Comparison of ENCODE assay signal across 8 mouse cellular contexts in the genomic region with DNA sequence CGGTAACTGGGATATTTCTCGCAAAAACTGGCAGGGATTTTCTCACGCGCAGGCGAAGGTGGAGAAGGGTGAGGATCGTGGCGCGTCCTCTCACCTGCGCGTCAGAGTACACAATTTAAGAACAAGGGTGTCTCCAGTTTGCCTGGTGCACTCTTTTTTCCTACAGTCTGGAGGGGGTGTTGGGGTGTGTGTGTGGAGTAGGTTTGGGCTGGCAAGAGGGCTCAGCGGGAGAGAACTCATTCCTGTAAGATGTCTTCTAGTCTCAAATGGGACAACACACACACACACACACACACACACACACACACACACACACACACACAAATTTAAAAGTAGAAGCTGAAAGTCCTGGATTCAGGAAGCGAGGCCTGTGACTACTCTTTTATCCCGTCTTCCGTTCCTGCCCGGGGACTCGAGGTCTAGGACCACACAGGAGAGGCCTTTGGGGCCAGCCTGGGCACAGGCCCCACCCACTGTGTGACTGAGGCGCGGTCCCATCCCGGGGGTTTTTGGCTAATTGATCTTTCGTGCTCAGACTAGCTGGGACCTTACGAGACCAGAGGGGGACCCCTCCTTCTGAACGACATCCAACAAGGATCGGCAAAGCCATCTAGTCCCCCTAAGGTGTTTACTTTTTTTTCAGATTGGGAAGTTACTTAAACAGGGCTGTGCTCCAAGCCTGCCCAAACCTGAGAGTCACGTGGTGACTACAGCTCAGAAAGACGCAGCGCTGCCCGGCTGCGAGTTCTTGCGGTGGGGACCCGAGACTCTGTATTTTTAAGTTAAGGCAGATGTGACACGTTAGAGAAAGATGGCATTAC. TPM values are rescaled to one million over a fixed set of nuclear protein-coding genes. Genes with fewer than 3 reads are reported as not detected.
DNase-seq lines count a peak whose midpoint lies in the region; ATAC-seq and TF ChIP-seq lines count a peak whose summit lies in the region.

No protein-coding gene starts in this region.

- 6% methylated on average over 31 of the region's 31 CpGs for WGBS in heart, adult 2 months

- H3K79me2 ChIP-seq in heart, adult 2 months (replicated peaks; ENCODE audit: control insufficient read depth, insufficient read depth, low read length) = no peaks in the 10 kb centered on the region

- H3K9ac ChIP-seq in heart, adult 2 months (ENCODE audit: low read depth, low read length) = no peak overlapping the region

- TF ChIP-seq POLR2A in heart, adult 2 months (IDR thresholded peaks at IDR 0.05; ENCODE audit: insufficient read depth, low read depth, low read length) = no peak

- intact Hi-C loops in heart, adult 2 months (cut with DNase I) = no loop called here
- intact Hi-C loops in gastrocnemius, postnatal 14 days (cut with DNase I; ENCODE audit: low total_unique reads) = no loop called here

- peak overlapping the region; percentile 43 for H3K4me3 ChIP-seq in heart, adult 2 months

- TF ChIP-seq EP300 in heart, adult 2 months (IDR thresholded peaks at IDR 0.05; ENCODE audit: insufficient read depth, low read depth, low read length) = no peak

- no peak for TF ChIP-seq CTCF in heart, adult 2 months (IDR thresholded peaks at IDR 0.05)

- H3K27me3 ChIP-seq in heart, adult 2 months (ENCODE audit: control insufficient read depth, insufficient read depth, low read length) = peaks cover 9% of the 10 kb centered on the region

- no peak overlapping the region for H3K27ac ChIP-seq in heart, adult 2 months

- no peaks in the 10 kb centered on the region for H3K4me1 ChIP-seq in heart, adult 2 months (ENCODE audit: control insufficient read depth, insufficient read depth, low read length)

- no peak for DNase-seq in heart, adult 2 months
- no peak for DNase-seq in heart, adult 9 months (ENCODE audit: low spot score in 2 of 2)
- DNase-seq in ES-CJ7 (ENCODE audit: low read depth, low spot score) = peak; percentile 69
- DNase-seq in cerebellum, postnatal 10 days = no peak
- DNase-seq in gastrocnemius, postnatal 14 days = no peak
- no peak for DNase-seq in urinary bladder, postnatal 10 days (ENCODE audit: low spot score)

- H3K36me3 ChIP-seq in heart, adult 2 months (ENCODE audit: control insufficient read depth, insufficient read depth, low read length) = no peaks in the 10 kb centered on the region

- peak; percentile 47 for ATAC-seq in granulocyte monocyte progenitor cell, adult 5-6 weeks (replicated peaks; ENCODE audit: poor library complexity, severe bottlenecking)
- ATAC-seq in megakaryocyte-erythroid progenitor cell, adult 5-6 weeks (replicated peaks; ENCODE audit: low FRiP score, low TSS enrichment, poor library complexity, severe bottlenecking) = peak; percentile 57

RNA-seq across cellular contexts. Expression of gene Zfp64, which starts 42.3 kb away (rescaled TPM):
- total RNA-seq in heart, adult 2 months (2021) = 1 to 10 TPM; 6.6 to 7.8 TPM
- 10.1 and 10.5 TPM in 2 replicates for polyA plus RNA-seq in heart, adult 2 months (2012; rRNA removed)
- 15.3 and 23.4 TPM in 2 replicates for total RNA-seq in granulocyte monocyte progenitor cell, adult 5-6 weeks (2014; fragmentation: Nextera tagmentation)
- 23.2 and 31.8 TPM in 2 replicates for total RNA-seq in granulocyte monocyte progenitor cell, adult 5-6 weeks (2017)
- 17.2 and 22.5 TPM in 2 replicates for total RNA-seq in megakaryocyte-erythroid progenitor cell, adult 5-6 weeks (2014; fragmentation: Nextera tagmentation)
- total RNA-seq in megakaryocyte-erythroid progenitor cell, adult 5-6 weeks (2017) = 31.3 and 35.5 TPM in 2 replicates
- 1 to 10 TPM; 7.8 to 8.0 TPM for total RNA-seq in gastrocnemius, postnatal 14 days (2021)
